Mouse (Mus musculus) mouse embryonic stem cell (cell line): Measurements from ENCODE around the gene Tmpo.
"Not testable (repeated sequence)": the region's sequence is repeated elsewhere in the genome, so short reads cannot be mapped to it uniquely, and the experiment has no call there.

Source experiments
- in situ Hi-C, 2 experiments: fragments of 300-500 bp; cut with MboI; formaldehyde crosslinking; loops; 1 replicate in 1 of 2; 3 replicates in 1 of 2; pipeline ENCODE4 v1.14.3; 2019 to 2020; ENCODE audit warnings: low sequenced_read_pairs in 2 of 2, low pct_unique_long_range_greater_than_20kb in 1 of 2, mixed read lengths in 1 of 2; ENCODE audit not compliant: unreplicated experiment in 1 of 2

Gene Tmpo

GRCm38 (mm10) chr10:91188684-91189287 lies 7.7 kb upstream of the Tmpo start:
- in situ Hi-C loops, result no loop called here

GRCm38 (mm10) chr10:91187872-91188271 lies 6.8 kb upstream of the Tmpo start:
- in situ Hi-C loops, result no loop called here

GRCm38 (mm10) chr10:91187349-91187748 lies 6.2 kb upstream of the Tmpo start:
- in situ Hi-C loops, result no loop called here

- in situ Hi-C loops, result no loop called here
These were observed 4.6 kb upstream of the Tmpo start for GRCm38 (mm10) chr10:91185721-91186120.

- in situ Hi-C loops, result not testable (repeated sequence)
These were observed 3.8 kb upstream of the Tmpo start for GRCm38 (mm10) chr10:91184893-91185292.

GRCm38 (mm10) chr10:91183316-91183715 lies 2.2 kb upstream of the Tmpo start:
- in situ Hi-C loops, result no loop called here

- in situ Hi-C loops, result no loop called here
These were observed 1.3 kb upstream of the Tmpo start for GRCm38 (mm10) chr10:91182291-91182990.

DNA sequence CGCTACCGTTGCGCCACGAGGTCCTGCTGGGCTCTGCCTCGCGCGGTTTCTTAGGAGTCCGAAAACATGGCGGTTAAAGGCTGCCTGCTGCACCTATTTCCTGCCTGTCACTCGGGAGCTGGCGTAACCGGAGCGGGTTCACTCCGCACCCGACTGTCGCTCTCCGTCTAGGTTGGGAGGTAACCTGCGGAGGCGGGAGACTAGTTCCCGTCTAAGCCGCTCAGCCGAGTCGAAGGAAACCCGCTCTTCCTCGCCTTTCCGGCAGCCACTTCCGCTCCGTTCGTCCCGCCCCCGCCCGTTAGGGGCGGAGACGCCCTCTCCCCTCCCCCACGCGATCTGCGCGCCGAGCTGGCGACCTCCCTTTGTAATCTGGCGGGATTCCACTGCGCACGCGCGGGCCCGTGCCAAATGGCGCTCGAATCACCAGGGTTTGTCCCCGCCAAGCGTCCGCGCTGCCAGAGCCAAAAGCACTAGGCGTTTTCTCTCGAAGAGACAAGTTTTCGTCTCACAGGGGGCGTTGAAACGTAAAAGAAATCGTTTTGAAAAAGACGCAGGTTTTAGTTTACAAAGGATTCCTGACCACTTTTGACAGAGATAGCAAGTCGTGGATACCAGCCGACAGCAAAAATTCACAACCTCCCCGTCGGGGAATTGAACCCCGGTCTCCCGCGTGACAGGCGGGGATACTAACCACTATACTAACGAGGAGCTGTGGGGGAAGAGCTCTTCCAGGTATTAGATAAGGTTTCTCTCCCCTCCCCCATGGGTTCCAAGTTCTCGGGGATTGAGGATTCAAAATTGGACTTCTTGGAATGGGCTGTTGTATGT lies 560 bp upstream of the Tmpo start:
- in situ Hi-C loops, result no loop called here

- in situ Hi-C loops, result no loop called here
These were observed 814 bp downstream of the Tmpo start for GRCm38 (mm10) chr10:91180301-91180700.

DNA sequence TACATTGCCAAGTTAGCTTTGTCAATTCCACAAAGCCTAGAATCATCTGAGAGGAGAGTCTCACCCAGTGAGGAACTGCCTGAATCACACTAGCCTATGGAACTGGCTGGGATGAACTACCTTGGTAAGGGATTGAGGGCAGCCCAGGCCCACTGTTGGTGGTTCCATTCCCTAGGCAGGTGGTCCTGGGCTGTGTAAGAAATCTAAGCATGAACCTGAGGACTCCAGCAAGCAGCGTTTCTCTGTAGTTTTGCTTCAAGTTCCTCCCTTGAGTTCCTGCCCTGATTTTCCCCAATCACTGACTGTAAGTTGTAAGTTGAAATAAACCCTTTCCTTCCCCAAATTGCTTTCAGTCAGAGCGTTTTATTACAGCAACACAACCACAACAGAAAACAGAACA lies 1.3 kb downstream of the Tmpo start:
- in situ Hi-C loops, result no loop called here

DNA sequence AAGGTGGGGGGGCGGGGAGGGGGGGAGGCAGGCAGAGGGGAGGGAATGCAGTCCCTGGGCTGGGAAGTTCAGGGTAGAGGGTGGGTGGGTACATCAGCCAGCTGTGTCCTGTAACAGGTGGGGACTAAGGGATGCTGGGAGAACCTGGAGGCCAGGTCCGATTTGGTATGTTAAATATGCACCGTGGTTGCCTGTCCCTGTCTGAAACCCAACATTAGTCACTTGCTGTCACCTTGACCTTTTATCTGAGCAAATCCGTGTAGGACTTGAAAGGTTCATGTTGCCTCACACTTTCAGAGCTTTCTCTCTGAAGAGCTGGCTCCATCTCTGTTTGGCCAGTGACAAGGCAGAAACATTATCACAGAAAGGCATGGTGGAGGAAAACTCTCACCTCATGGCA lies 3.9 kb downstream of the Tmpo start:
- in situ Hi-C loops, result no loop called here

DNA sequence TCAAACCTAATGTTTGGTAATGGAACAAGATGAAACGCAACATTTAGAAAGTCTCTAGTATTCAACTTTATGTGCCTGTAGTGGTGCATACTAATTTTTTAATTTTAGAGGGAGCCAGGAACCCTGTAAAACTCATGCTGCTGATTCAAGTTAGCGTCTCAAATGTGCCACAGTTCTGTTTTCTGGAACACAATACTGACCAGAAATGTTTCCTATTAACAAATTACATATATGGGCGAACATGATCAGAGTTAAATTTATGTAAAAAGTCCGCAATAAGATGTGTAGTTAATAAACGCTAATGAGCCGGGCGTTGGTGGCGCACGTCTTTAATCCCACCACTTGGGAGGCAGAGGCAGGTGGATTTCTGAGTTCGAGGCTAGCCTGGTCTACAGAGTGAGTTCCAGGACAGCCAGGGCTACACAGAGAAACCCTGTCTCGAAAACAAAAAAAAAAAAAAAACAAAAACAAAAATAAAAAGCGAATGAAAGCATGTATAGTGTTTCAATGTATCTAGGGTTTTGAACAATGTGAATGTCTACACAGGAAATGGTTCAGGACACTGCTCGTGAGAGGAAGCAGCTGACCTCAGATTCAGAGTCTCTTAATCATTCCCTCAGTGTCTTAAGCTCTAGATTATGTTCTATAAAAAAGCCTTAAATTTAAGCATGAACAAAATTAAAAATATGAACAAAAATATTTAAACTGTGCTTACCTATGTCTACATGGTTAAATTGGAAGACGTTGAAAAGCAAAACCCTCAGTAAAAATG lies 8.6 kb downstream of the Tmpo start:
- in situ Hi-C loops, result no loop called here

DNA sequence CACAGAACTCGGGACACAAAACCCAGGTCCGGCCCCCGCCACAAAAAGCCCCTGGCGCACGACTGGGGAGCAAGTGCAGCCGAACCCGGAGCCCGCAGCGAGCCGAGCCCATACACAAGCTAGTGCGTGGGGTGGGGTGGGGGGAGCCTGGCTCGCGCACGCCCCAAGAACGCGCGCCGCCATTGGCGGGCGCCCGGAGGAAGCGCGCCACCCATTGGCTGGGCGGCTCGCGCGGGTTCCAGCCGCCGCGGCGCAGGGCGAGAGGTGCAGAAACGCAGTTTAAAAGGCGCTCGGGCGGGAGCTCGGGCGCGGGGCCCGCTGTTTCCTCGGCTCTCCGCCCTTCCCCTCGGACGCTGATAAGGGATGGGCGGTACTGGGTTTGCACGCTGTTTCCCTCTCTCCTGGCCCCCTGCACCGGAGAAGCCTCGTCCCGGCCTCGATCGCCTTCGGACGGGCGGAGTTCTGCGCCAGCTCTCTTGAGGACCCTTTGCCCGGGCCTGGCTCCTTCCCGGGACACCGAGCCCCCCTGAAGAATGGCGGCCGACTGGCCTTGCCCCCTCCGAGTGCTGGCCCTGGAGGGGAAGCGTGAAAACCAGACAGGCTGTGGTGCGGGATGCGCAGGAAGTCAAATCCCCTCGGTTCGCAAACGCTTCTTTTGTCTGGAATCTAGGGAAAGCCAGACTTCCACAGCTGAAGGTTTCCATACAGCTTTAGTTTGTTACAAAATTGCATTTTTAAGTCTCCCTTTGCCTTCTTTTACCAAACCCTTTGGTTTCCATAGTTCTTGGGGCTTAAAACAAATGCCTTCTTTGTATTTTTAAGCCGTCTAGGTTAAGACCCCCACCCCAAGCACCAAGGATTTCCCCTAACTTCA lies 9.4 kb downstream of the Tmpo start:
- in situ Hi-C loops, result no loop called here

- in situ Hi-C loops, result no loop called here
These were observed 10.1 kb downstream of the Tmpo start for GRCm38 (mm10) chr10:91171041-91171440.

DNA sequence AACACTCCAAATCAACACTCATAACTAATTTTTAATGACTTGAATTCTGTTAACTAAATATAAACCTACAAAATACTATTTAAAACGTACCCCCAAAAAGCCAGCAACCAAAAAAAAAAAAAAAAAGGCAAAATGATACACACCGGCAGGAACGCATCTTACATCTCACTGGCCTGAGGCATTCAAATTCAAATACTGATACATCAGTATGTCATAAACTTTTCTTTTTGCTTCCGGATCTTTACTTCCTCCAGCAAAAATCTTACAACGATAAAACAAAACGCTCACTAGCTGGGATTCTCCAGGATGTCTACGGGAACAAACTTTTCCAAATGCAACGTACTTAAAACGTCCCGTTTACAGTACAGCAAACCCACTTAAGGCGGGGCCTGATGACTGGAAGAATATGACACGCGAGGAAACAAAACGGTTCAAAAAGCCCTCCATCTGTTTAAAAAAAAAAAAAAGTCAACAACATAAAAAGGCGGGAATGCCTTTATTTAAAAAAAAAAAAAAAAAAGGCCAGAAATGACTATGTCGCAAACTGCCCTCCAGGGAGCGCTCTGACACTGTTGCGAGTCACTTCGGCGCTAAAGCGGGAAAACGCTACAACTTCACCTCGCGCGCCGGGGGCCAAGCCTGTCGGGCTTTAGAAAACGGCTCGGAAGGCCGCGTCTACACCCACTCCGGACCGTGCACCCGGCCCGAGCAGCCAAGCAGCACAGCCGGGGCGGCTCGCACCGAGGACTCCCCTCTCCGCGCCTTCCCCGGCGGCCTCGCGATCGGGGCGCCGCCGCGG lies 10.8 kb downstream of the Tmpo start:
- in situ Hi-C loops, result no loop called here

DNA sequence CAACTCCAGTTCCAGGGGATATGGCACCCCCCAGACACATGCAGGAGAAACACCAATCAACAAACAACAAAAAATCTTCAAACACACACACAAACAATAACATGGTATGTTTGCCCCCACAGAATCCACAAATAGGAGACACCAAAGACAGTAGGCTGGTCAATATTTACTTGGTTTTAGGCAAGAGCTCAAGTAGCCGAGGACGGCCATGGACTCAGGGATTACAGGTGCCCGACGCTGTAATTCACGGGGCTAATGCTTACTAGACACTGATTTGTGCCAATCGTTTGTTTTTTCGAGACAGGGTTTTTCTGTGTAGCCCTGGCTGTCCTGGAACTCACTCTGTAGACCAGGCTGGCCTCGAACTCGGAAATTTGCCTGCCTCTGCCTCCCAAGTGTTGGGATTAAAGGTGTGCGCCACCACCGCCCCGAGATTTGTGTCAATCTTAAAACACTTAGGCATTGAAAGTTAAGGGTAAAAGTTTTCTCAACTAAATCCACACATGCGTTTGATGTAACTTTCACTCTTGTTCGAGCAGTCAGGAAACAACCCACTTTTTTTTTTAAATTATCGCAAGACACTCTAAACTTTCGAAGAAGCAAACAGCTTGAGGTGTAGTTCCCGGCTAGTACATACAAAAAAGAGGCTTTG lies 11.6 kb downstream of the Tmpo start:
- in situ Hi-C loops, result no loop called here

- in situ Hi-C loops, result no loop called here
These were observed 13.8 kb downstream of the Tmpo start for GRCm38 (mm10) chr10:91167352-91167751.
